Mouse (Mus musculus): ENCODE measurements around the gene Ifitm10.
"Not testable (repeated sequence)": the region's sequence is repeated elsewhere in the genome, so short reads cannot be mapped to it uniquely, and the experiment has no call there.

DNA sequence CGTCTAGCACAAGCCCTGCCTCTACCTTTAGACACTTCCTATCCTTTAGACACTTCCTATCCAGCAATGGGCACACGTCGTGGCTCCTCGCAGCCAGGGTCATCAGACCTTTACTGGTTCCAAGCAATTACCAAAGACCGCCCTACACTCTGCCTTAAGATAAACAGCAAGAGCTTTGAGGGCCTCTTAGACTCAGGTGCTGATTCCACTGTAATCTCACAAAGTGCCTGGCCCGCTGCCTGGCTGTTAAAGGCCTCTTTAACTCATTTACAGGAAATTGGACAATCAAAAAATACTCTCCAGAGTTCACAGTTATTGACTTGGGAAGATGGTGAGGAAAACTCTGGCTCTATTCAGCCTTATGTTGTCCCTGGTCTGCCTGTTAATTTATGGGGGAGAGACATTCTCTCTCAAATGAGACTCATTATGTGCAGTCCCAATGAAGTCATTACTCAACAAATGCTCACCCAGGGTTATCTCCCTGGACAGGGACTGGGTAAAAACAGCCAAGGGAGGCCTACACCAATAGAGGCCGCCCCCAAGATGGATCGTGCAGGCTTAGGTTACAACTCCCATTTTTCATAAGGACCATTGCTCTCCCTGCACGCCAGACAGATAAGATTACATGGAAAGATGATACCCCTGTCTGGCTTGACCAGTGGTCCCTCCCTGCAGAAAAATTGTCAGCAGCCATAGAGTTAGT is 87.5 kb downstream of the Ifitm10 start:
- not testable (repeated sequence) for TF ChIP-seq CTCF, EP300 (IDR thresholded peaks at IDR 0.05; ENCODE audit: low read depth)

Measured in liver, embryonic 14.5 days (tissue).